Mouse (Mus musculus) liver, adult 10 weeks (tissue): ENCODE measurements around the gene Stx3. TPM values are rescaled to one million over a fixed set of nuclear protein-coding genes. Genes with fewer than 3 reads are reported as not detected.

ENCODE experiments used
- polyA plus RNA-seq: library from polyadenylated mRNA; stranded (reverse); fragments of 350-450 nt; fragmentation: Illumina TruSeq; extraction: RNeasy Lipid Tissue Mini Kit (QIAGEN cat#74804); gene quantifications from one replicate; pipeline ENCODE4 v1.2.3, GENCODE M21; 2014; ENCODE audit warnings: low read depth, low replicate concordance

Stx3 gene
- polyA plus RNA-seq = 1.8 TPM

DNA sequence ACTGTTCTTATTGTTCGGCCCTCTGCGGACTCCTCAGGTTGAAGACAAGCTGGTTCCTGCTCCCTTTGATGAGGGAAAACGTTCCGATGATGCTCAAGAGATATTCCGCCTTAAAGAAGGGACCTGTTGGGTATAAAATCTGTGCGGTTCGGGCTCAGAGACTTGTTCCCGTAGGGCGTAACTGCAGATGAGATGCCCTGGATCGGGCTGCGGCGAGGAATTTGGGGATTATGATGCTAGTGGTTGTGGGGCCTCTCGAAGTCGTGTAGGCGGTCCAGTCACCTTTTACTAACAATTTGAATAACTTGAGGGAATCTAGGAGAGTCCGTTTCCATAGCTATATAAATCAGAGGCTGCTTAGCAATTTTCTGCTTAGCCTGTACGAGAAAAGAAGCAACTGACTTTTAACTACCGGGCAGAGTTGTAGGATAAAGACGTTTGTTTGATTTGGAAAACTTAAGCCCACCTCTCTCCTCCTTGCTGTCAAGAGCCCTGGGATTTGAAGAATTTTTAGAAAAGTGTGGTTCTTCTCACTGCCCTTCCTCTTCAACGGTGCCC lies at the start of gene Stx3:
Stx3 (minus strand) TSS at position 261 of the 558 bp plus-strand sequence.

DNA sequence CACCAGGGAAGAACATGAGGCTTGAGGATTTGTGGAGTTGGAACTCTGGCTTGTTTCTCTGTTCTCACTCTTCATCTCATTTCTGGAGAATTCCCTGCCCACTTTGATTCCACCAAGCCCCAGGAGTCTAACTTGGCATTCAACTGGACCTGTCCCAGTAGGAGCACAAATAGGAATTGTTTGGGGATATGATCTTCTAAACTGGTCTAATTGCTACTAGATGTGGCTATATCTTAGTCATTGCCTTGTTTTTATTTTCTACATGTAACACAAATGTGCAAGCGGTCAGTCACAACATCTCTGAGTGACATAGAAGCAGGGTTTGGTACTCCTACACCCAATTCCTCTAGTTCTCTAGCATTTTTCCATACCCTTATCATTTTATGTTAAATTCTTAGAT lies 41.8 kb upstream of the Stx3 start, which contains the start of gene Olfr1418:
Olfr1418 (minus strand) TSS at position 101 of the 400 bp plus-strand sequence.

GRCm38 (mm10) chr19:11839119-11839518 lies 19.9 kb upstream of the Stx3 start, which contains the start of gene Olfr1417:
Olfr1417 (minus strand) TSS chr19:11839219.

DNA sequence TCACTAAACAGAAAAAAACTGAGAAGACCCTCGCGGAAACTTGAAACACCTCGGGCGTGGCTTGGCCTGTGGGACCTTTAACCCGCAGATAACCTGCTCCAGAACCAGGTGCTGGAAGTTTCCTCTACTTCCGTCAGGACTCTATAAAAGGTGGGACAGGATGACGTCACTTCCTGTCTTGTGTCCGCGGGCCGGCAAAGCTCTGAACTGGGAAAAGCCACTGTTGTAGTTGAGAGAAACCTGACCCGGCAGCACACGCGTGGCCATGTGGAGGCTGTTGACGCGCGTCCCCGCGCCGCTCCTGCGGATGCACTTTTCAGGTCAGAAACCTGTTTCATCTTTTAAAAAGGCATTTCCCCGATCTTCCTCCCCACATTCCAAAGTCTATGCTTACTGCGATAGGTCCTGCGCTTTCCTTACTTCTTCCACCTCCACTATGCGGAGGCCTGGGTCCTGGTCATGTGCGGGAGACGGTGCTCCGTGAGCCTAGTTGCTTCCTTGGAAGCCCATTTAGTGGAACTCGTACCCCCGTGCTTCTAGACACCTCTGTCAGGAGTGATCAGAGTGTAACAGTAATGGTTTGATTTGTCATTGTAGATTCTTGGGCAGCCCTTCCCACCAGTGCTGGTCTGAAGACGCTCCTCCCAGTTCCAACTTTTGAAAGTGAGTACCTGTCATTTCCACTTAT lies 48.9 kb downstream of the Stx3 start, which contains the start of gene Mrpl16:
Mrpl16 (plus strand) TSS at position 187 of the 688 bp plus-strand sequence.

DNA sequence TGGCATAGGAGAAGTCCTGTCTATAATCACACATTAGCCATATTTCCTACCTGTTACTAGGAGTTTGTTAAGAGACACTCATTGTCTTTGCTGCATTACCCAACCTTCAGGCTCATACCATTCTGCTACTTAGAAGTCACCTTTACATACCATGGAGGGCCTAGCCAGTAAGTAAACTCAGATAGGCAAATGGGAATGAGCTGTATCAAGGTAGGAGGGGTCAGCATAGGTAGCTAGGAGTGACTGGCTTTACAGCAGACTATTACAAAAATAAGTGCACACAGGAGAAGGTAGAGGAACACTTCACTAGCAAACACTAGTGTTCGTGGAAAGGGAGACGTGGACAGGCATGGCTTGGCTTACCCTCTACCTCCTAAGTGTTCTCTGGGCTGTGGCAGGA lies 71.9 kb downstream of the Stx3 start, which contains the start of gene Gif:
Gif (plus strand) TSS at position 257 of the 400 bp plus-strand sequence.

Other genes with a start within 250 kb of the Stx3 start
- gene Ms4a6d, start 214.6 kb downstream of the Stx3 start, polyA plus RNA-seq = 2.6 TPM
- not detected for gene Ms4a2, start 195.7 kb downstream of the Stx3 start, polyA plus RNA-seq
- not detected for gene Ms4a3, start 178.6 kb downstream of the Stx3 start, polyA plus RNA-seq
- not detected for gene Oosp2, start 158.8 kb downstream of the Stx3 start, polyA plus RNA-seq
- gene Oosp1, start 128.3 kb downstream of the Stx3 start, polyA plus RNA-seq = not detected
- not detected for gene Oosp3, start 122.3 kb downstream of the Stx3 start, polyA plus RNA-seq
- gene Gif, start 71.8 kb downstream of the Stx3 start, polyA plus RNA-seq = not detected
- 35.4 TPM for gene Mrpl16, start 49.0 kb downstream of the Stx3 start, polyA plus RNA-seq
- not detected for gene Olfr1417, start 19.8 kb upstream of the Stx3 start, polyA plus RNA-seq
- gene Olfr1418, start 41.7 kb upstream of the Stx3 start, polyA plus RNA-seq = not detected
- gene Olfr1419, start 55.7 kb upstream of the Stx3 start, polyA plus RNA-seq = not detected
- gene Olfr1420, start 67.2 kb upstream of the Stx3 start, polyA plus RNA-seq = not detected
- 16.1 TPM for gene Patl1, start 93.0 kb upstream of the Stx3 start, polyA plus RNA-seq
- 19.4 TPM for gene Osbp, start 146.5 kb upstream of the Stx3 start, polyA plus RNA-seq
- not detected for gene Olfr1423, start 221.9 kb upstream of the Stx3 start, polyA plus RNA-seq
- not detected for gene Olfr1424, start 243.3 kb upstream of the Stx3 start, polyA plus RNA-seq